Mouse (Mus musculus) naive thymus-derived CD4-positive, alpha-beta T cell, adult 2 months (primary cell): ENCODE data around the gene Ppp1r1a.

Experiments used
- DNase-seq: peaks from one replicate; pipeline ENCODE4 v3.0.0-alpha.2; 2011; ENCODE audit warnings: low read depth

Gene Ppp1r1a

GRCm38 (mm10) chr15:103537822-103538213 is at the start of gene Ppp1r1a:
Ppp1r1a (minus strand) TSS chr15:103538003.
- DNase-seq: no peak

- no peak for DNase-seq
Observed at GRCm38 (mm10) chr15:103585876-103586275, 48.1 kb upstream of the Ppp1r1a start.

GRCm38 (mm10) chr15:103564981-103565380 is 27.2 kb upstream of the Ppp1r1a start, which contains the start of gene Glycam1:
Glycam1 (minus strand) TSS chr15:103565081.
- no peak for DNase-seq

GRCm38 (mm10) chr15:103552096-103552690 is 14.4 kb upstream of the Ppp1r1a start:
- peak; percentile 59 for DNase-seq

- no peak for DNase-seq
Observed at GRCm38 (mm10) chr15:103551053-103551452, 13.2 kb upstream of the Ppp1r1a start.

- DNase-seq: no peak
Observed at GRCm38 (mm10) chr15:103549475-103549874, 11.7 kb upstream of the Ppp1r1a start.

- no peak for DNase-seq
Observed at GRCm38 (mm10) chr15:103547983-103548382, 10.2 kb upstream of the Ppp1r1a start.

GRCm38 (mm10) chr15:103542526-103542925 is 4.7 kb upstream of the Ppp1r1a start:
- no peak for DNase-seq

- DNase-seq: no peak
Observed at GRCm38 (mm10) chr15:103540646-103541045, 2.8 kb upstream of the Ppp1r1a start.

GRCm38 (mm10) chr15:103539259-103539658 is 1.5 kb upstream of the Ppp1r1a start:
- DNase-seq: no peak

- DNase-seq: no peak
Observed at GRCm38 (mm10) chr15:103537011-103537821, 587 bp downstream of the Ppp1r1a start.

GRCm38 (mm10) chr15:103536456-103536855 is 1.3 kb downstream of the Ppp1r1a start:
- DNase-seq: no peak

GRCm38 (mm10) chr15:103535786-103536185 is 2.0 kb downstream of the Ppp1r1a start:
- DNase-seq: no peak

- DNase-seq: no peak
Observed at GRCm38 (mm10) chr15:103535030-103535429, 2.8 kb downstream of the Ppp1r1a start.

- no peak for DNase-seq
Observed at GRCm38 (mm10) chr15:103534054-103534620, 3.7 kb downstream of the Ppp1r1a start.

GRCm38 (mm10) chr15:103530372-103530771 is 7.4 kb downstream of the Ppp1r1a start:
- DNase-seq: peak; percentile 54

- DNase-seq: no peak
Observed at GRCm38 (mm10) chr15:103523156-103523555, 14.6 kb downstream of the Ppp1r1a start.

GRCm38 (mm10) chr15:103522458-103523099 is 15.2 kb downstream of the Ppp1r1a start:
- no peak for DNase-seq

GRCm38 (mm10) chr15:103519386-103520378 is 18.1 kb downstream of the Ppp1r1a start:
- no peak for DNase-seq

- DNase-seq: no peak
Observed at GRCm38 (mm10) chr15:103518600-103519385, 19.0 kb downstream of the Ppp1r1a start.
